Mouse (Mus musculus) left cerebral cortex, postnatal 25 days (tissue): ENCODE data around the gene Acads. TPM values are rescaled to one million over a fixed set of nuclear protein-coding genes. Genes with fewer than 3 reads are reported as not detected.
A peak's percentile ranks its signal among the peaks of the same experiment; 100 is the strongest.
"Not testable (repeated sequence)": the region's sequence is repeated elsewhere in the genome, so short reads cannot be mapped to it uniquely, and the experiment has no call there.

ENCODE experiments used
- DNase-seq, 2 experiments: peaks; one replicate each; pipeline ENCODE4 v3.0.0; 2022; ENCODE audit warnings: low spot score in 2 of 2, mixed read lengths in 1 of 2
- intact Hi-C: fragments of 180-260 bp; cut with DNase I; formaldehyde crosslinking; loops from one replicate; pipeline ENCODE4 v1.15.1; 2025
- total RNA-seq, 2 experiments: library from RNA; stranded (reverse); gene quantifications; 2 replicates each; pipeline ENCODE4 v1.2.3; 2021

Gene Acads
- total RNA-seq, 2 experiments from 2014 or later, result 6.8 TPM

DNA sequence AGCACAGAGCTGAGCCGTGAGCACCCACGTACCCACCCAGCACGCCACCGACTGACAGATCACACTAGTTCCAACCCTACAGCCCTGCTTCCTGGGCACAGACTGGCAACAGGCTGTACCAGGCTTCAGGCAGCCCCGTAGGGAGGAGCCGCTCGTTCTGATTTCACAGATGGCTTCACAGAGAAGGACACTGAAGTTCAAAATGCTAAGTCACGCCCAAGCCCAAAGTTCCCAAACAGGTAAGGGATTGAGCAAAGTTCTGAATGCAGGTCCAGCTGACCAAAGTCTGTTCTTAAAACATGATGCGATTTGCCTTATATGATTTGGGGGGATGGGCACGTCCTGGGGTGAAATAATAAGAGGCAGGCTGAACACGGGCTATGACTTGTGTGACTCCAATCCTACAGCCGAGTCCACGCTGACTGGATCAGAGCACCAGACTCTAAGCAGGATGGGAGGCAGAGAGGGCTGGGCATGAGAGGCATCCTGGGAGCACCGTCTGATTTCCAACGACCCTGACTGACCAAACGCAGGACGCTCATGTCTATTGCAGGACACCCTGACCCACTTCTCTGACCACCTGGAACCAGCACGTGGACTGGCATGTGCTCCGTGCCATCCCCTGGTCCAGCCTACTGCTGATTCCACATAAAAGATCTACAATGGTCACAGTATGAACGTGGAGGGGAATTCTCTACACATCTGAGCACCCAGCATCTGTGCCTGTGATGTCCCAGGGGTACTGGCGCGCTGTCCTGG is 8.5 kb upstream of the Acads start:
- intact Hi-C loops, result no loop called here
- no peak for DNase-seq

DNA sequence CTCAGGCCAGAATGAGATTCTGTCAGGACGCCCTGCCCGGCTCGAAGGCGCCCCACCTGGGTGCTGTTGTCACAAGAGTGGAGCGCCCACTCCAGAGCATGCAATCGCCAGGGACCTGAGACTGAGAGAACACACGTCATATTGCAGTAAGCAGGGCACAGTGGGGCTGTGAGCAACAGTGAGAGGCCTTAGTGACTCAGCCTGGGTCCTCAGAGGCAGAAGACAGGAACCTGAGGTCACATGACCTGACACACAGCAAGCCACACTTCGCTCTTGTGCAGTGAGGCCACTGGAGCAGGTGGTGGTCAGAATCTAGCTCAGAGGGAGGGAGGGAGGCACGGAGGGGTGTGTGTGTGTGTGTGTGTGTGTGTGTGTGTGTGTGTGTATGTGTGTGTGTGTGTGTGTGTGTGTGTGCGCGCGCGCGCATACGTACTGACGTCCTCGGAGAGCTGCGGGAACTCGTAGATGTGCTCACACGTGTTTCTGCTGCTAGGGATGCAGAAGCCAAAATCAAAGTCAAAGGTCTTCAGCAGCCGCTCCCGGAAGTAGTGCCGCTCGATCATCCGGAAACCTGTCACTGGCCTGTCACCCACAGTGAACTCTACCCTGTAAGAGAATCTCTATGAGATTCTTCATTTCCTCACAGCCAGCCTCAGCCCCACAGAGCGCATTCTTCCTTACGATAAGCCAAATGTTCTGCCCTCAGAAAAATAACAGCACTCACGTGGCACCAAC is 7.6 kb upstream of the Acads start:
- no peak for DNase-seq
- intact Hi-C loops, result no loop called here

DNA sequence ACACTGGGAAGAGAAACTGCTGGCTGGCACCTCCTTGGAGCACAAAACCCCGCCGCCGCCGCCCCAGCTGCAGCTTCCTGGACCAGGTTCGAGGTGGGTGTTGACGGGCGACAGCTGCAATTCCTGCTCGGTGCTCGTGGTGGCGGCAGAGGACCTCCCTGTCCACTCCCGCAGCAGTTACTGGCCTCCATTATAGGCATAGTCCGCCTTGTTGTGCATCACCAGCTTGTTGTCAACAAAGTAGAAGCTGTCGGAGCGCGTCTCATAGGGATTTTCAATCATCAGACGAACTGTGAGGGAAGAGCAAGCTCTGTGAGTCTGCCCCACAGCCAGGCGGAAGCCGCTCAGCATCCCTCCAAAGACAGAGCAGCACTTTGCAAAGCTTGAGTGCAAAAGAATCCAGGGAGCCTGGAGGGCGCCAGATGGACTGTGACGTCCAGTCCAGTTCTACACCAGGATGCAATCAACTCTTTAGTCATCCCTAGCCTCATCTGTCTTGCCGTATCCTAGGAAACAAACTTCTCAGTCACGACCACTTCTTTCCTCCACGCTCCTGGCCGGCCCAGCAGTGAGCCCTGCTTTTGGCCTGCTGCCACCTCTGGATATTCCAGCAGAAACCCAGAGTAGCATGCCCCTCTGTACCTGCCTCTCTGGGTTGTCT is 6.2 kb upstream of the Acads start:
- intact Hi-C loops, result loop anchor here (1.0 to 2.0 kb wide), 2 partner anchors 33 to 111 kb away; partner anchors contain the start of gene Mlec
- peak; percentile 87 to 94 for DNase-seq

DNA sequence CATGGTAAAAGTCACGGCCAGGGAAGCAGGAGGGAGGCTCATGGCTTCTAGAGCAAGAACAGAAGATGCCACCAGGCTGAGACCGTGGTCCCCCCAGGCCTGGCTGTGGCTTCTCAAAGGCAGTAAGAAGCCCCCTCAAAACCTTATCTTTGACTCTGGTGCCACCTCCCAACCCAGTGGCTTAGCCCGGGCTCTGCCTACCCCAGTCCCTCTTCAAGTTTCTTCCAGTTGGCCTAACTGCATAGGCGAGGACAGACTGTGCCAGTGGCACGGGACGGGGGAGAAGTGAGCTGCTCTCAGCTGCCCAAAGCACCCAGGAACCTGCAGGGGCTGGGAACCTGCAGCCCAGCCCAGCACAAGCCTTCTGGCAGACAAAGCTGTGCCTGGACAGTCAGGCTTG is 5.5 kb upstream of the Acads start:
- intact Hi-C loops, result loop anchor here (1.0 to 2.0 kb wide), 2 partner anchors 34 to 112 kb away; partner anchors contain the start of gene Mlec
- no peak for DNase-seq

DNA sequence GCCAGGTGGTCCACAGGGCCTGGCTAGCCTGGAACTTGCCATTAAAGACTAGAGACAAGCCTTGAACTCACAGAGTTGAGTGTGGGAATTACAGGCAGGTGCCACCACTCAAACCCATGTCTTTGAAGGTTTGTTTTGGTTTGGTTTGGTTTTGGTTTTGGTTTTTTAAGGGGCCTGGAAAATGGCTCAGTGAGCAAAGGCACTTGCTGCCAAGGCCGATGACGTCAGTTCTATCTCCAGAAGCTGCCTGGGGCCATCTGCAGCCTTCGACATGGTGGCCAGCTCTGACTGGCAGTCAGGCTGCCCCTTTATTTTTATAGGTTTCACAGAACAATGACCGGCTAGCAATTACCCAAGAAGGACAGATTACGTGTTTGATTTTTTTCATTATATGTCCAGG is 1.8 kb upstream of the Acads start:
- intact Hi-C loops, result no loop called here
- DNase-seq, result no peak

DNA sequence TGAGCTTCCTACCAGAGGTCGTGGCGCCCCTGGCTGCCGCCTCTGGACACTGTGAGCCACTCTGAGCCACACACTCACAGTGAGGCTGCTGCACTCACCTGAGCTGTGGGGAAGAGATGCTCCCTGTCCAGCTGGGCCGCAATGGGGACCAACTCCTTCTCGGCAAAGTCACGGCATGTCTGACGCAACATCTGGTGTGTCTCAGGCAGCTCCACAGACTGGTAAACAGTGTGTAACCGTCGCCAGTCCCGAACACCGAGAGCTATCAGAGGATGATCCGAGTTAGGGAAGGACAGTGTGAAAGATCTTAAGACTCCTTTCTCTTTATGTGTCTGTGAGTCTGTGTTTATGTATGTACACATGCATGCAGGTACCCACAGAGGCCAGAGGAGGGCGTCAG is 1.7 kb downstream of the Acads start:
- intact Hi-C loops, result no loop called here
- DNase-seq, result no peak

DNA sequence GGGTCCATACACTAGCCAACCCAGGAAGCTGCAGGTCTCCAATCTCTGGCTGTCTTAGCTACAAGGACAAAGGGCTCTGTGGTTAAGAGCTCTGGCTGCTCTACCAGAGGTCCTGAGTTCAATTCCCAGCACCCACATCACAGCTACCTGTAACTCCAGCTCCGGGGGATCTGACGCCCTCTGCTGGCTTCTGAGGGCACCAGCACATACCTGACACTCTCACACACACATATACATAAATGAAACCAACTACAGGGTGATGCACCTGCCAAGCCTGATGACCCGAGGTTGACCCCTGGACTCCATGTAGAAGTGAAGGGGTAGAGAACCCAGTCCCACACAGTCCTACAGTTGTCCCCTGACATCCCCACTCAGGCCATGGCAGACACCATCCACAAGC is 2.7 kb downstream of the Acads start:
- no peak for DNase-seq
- intact Hi-C loops, result no loop called here

DNA sequence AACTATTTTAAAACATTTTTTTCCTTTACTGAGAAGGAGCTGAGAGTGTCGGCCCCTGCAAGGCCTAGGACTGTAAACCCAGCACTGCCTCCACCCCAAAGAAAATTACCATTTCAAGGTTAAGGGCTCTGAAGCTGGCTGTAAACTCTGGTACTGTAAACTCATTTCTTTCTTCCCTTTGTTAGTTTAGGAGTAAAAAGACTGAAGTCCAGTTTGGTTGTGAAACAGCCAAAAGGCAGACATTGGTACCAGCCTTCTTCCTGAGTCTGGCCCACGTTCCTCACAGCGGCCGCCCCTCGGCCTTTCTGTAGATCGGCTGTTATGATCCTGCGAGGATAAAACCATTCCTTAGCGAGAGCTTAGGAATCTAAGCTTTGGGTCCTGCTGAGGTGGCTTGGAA is 4.6 kb downstream of the Acads start:
- intact Hi-C loops, result no loop called here
- no peak for DNase-seq

DNA sequence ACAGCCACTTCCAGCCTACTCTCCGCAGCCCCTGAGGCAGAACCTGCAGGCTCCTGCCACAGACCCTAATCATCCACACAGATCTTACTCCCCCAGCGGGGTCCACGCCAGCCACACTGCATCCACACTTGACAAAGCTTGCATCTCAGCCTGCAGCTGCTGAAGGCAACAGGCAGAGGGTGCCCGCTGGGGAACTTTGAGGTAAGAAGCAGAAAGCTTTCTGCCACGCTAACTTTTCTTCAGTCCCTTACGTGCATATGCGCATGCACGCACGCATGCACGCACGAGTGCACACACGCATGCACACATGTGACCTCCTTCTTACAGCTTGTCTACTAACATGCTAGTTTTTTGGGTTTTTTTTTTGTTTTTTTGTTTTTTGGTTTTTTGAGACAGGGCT is 5.9 kb downstream of the Acads start:
- DNase-seq, result no peak

DNA sequence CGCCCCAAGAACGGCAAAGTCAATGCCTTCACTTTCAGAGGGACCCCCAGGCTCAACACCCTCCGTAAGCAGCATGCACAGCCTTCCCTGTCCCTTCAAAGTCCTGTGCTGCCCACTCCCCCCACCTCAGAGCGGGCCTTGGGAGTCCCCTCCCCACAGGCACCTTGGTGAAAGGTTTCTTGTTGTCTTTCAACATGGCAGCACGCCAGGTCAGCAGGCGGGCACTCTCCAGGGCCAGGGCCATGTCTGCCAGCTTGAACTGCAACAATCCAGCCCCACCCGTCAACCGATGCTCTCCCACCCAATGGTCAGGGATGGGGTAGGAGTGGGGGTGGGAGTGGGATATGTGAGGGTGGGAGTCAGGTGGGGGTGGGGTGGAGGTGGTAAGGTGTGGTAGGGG is 8.0 kb downstream of the Acads start:
- DNase-seq, result no peak
- intact Hi-C loops, result no loop called here

More for the DNA sequence above, 5.9 kb downstream of the Acads start:
- intact Hi-C loops, result no loop called here

DNA sequence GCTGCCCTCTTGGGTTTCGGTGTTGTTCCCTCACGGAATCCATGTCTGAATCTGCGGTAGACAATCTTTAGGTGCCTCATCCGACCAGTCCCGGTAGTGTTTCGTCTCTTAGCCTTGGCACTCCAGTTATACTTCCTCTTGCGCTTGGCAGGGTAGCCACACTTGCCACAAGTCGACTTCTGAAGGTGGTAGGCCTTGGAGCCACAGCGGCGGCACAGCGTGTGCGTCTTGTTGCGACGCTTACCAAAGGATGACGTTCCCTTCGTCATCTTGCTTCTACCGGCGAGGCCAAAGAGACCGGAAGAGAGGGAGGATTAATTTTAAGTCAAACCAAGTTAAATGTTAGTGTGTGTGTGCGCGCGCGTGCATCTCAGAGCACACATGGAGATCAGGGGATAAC is 15.9 kb downstream of the Acads start:
- DNase-seq, intact Hi-C loops: not testable (repeated sequence)

DNA sequence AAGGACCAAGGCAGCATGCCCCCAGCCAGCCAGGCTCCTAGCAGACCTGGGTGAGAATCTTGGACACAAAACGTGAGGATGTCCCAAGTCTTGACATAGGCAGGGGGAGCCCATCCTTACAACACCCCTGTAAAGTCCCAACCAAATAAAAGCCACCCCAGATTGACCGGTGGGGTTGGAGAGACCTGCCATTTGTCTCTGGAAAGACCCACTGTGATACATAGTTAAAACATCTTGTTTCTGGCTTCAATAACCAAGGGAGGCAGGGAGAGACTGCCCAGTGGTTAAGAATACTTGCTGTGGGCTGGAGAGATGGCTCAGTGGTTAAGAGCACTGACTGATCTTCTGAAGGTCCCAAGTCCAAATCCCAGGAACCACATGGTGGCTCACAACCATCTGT is 16.9 kb downstream of the Acads start:
- no peak for DNase-seq
- intact Hi-C loops, result no loop called here

DNA sequence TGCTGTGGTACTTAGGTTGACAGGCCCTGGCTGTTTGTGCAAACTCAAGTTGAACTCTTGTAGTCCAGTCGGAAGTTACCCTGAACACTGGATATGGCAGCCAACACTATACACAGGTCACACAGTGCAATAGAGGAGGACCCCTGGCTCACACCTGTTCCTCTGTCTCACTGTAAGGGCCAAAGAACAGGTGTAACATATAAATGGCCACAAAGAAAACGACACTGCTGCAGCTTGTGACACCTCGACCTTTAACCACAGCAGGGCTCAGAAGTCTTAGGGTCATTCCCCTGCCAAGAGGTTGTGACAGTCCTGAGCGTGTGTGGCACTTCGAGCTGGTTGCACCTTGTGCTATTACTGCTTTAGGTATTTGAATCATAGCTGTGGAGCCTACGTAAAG is 18.7 kb downstream of the Acads start:
- intact Hi-C loops, result no loop called here
- no peak for DNase-seq

DNA sequence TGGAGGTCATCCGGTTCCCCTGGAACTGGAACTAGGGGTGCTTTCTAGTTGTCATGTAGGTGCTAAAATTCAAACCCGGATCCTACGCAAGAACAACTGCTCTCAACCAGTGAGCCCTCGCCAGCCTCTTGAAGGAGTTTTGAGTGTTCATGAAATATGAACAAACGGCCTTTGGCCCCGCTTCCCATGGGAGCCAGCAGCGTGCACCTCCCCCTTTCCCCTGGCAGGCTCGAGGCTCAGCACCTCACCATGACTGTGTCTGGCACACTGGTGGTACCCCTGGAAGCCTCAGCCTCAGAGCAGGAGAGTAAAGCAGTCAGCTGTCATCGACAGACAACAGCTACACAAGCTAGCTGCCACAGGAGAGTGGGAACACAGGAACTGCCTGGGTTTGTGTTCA is 19.2 kb downstream of the Acads start:
- intact Hi-C loops, result no loop called here

DNA sequence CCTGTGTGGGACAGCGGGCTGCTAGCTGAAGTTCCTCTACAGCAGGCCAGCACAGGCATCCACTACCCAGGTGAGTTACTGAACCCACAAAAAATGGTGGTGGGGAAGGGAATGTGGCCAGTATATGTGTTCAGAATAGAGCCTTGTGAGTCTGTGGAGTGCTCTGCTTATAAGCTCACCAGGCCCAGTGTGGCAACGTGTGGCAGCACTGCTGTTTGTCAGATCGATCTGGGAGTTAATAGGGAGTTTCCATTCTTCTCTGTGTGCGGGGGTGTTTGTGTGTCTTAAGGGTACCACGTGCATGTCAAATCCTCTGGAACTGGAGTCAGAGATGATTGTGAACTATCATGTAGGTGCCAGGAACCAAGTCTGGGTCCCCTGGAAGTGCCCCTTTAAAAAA is 19.6 kb downstream of the Acads start:
- intact Hi-C loops, result no loop called here

More for the DNA sequence above, 19.2 kb downstream of the Acads start:
- DNase-seq, result no peak

DNA sequence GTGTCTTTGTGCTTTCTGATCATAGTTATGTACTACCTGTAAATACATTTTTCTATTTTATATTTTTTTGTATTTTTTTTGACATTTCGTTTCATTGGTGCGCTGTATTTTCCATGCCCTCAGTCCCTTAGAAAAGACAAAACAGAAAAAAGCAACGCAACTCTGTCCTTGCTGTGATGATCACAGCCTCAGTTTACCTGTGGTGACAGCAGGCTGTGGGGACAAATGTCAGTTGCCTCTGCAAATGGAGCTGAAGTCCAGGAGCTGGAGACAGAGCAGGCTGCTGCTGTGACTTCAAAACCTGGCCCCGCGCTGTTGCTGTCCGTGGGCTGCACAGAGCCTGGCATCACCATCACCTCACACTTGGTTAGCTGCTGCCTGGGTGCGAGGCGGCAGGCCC is 21.0 kb downstream of the Acads start, which contains the start of gene Gm10401:
Gene Gm10401 (minus strand): TSS at position 101 of the 400 bp plus-strand sequence.
- no peak for DNase-seq
- intact Hi-C loops, result no loop called here

More for the DNA sequence above, 19.6 kb downstream of the Acads start:
- no peak for DNase-seq

DNA sequence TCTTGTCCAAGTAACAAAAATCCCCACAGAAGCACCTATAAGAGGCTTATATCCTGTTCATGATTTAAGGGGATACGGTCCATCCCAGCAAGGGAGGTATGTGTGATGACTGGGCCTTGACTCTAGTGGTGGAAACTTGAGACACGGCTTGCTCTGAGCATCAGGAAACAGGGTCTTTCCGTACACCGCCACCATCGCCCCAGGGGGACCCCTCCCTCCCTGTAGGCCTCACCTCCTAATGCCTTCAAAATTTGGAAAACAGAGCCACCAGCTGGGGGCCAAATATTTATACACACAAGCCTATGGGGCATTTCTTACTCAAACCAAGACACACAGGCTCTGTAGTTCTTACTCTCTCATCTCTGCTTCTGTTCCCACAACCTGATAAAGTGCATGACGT is 27.4 kb downstream of the Acads start:
- intact Hi-C loops, result no loop called here
- DNase-seq, result no peak

DNA sequence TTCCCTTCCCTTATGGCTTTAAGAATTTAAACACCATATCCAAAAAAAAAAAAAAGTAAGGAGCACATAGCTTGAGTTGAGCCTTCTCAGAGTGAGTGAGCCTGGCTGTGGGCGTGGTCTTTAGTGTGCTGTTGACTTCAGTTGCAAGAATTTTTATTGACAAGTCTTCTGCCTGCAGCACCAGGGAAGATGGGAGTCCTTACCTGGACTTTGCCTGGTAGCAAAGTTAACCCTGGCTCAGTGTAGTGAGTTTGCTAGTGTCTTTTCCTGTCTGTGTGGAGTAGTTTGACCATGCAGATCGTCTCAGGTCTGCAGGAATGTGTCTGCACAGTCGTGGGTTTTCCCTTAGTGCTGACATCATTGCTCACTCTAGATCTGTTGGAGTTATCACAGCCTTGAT is 28.1 kb downstream of the Acads start:
- no peak for DNase-seq
- intact Hi-C loops, result no loop called here

DNA sequence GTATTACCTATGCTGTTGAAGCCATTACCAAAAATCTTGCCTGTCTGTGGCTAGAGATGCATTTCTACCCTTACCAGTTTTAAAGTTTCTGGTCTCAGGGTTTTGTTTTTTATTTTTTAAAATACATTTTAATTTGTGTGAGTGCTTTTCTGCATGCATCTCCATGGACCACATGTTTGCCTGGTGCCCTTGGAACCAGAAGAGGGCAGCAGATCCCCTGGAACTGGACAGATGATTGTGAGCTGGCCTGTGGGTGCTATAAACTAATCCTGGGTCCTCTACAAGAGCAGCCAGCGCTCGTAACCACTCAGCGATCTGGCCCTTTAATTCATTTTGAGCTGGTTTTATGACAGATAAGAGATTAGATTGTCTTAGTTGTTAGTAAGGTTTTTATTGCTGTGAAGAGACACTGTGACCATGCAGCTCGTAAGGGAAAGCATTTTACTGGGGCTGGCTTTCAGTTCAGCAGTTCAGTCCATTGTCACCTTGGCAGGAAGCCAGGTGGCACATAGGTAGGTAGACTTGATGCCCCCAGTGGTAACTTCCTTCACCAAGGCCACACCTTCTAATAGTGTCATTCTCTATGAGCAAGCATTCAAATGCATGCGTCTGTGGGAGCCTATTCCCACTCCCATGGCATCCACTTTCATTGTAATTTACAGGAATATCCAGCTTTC is 29.4 kb downstream of the Acads start:
- intact Hi-C loops, result no loop called here
- no peak for DNase-seq

DNA sequence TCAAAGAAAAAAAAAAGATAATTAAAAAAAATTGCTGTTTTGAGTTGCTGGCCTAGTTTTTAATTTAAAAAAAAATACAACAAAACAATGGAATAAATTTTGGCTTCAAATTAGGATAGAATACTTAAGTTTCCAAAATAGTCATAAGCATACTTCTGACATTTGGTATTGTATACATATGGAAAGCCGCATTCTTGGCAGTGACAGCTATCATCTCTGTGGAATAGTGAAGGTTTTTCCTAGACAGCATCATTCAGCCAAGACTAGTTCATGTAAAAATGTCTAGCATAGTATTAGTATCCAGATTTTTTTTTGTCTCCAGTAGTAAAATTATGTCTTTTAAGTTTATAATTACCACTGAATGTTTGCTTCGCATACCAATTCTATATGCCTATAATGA is 33.5 kb downstream of the Acads start:
- no peak for DNase-seq
- intact Hi-C loops, result no loop called here
